Mouse (Mus musculus): Measurements from ENCODE around the gene Npnt.

- TF ChIP-seq POLR2A (IDR thresholded peaks at IDR 0.05; ENCODE audit: insufficient read depth, low read length): no peak
- TF ChIP-seq CTCF (IDR thresholded peaks at IDR 0.05; ENCODE audit: low read depth, low read length): no peak
- no peak for TF ChIP-seq EP300 (IDR thresholded peaks at IDR 0.05; ENCODE audit: insufficient read depth, low read depth, low read length)
Measured at GRCm38 (mm10) chr3:132966255-132966654, 16.2 kb upstream of the Npnt start.
